ENCODE assay signal across 9 mouse cellular contexts in genomic region chr19:58455061-58455495, GRCm38 (mm10). TPM values are rescaled to one million over a fixed set of nuclear protein-coding genes. Genes with fewer than 3 reads are reported as not detected.
DNase-seq lines count a peak whose midpoint lies in the region; ATAC-seq lines count a peak whose summit lies in the region.
"Had no signal": no experiment of that assay in that cellular context is flagged by ENCODE, and none has a peak within 500 bp of the region (broad histone marks: within the 10 kb centered on the region; RNA-seq: fewer than 3 reads in every experiment).

No protein-coding gene starts in this region.

- peaks cover 71% of the 10 kb centered on the region for H3K27me3 ChIP-seq in embryonic facial prominence, embryonic 14.5 days (replicated peaks; ENCODE audit: control insufficient read depth, insufficient read depth, low read length)
- H3K27me3 ChIP-seq in splenic B cell, adult 2 months (ENCODE audit: control insufficient read depth, insufficient read depth, low read length, poor library complexity, severe bottlenecking) = no peaks in the 10 kb centered on the region

- no peaks in the 10 kb centered on the region for H3K36me3 ChIP-seq in embryonic facial prominence, embryonic 14.5 days (ENCODE audit: control insufficient read depth, insufficient read depth, low read length)
- no peaks in the 10 kb centered on the region for H3K36me3 ChIP-seq in splenic B cell, adult 2 months (ENCODE audit: control insufficient read depth, insufficient read depth, low read length, poor library complexity, severe bottlenecking)

- peak overlapping the region; percentile 63 for H3K9ac ChIP-seq in embryonic facial prominence, embryonic 14.5 days (ENCODE audit: low read depth, low read length)

- WGBS in embryonic facial prominence, embryonic 14.5 days = 0% methylated on average over 21 of the region's 21 CpGs

- no peak for ATAC-seq in embryonic facial prominence, embryonic 14.5 days (ENCODE audit: low read depth)

- DNase-seq in ovary, postnatal 36 days (ENCODE audit: low spot score) = peak; percentile 25
- DNase-seq in ovary, adult 18-20 months (ENCODE audit: low spot score) = no peak
- DNase-seq in embryonic facial prominence, embryonic 14.5 days (ENCODE audit: low spot score) = peak; percentile 45
- DNase-seq in heart, postnatal 4 days = peak; percentile 17
- peak; percentile 13 to 45 for DNase-seq in left cerebral cortex, adult 8-10 months (ENCODE audit: low spot score in 2 of 2)
- peak; percentile 27 to 28 for DNase-seq in lung, postnatal 4 days
- DNase-seq in splenic B cell, adult 2 months (ENCODE audit: low read depth, low spot score) = peak; percentile 39
- DNase-seq in adrenal gland, adult 2 months = no peak

- H3K4me2 ChIP-seq in embryonic facial prominence, embryonic 14.5 days (ENCODE audit: low read depth, low read length) = peak overlapping the region; percentile 91

- peak overlapping the region; percentile 48 for H3K4me3 ChIP-seq in embryonic facial prominence, embryonic 14.5 days (ENCODE audit: low read depth, low read length)

- H3K4me1 ChIP-seq in embryonic facial prominence, embryonic 14.5 days (ENCODE audit: control insufficient read depth, insufficient read depth, low read length) = peaks cover 48% of the 10 kb centered on the region

- H3K9me3 ChIP-seq in embryonic facial prominence, embryonic 14.5 days (ENCODE audit: control insufficient read depth, low read length) = no peaks in the 10 kb centered on the region

- H3K27ac ChIP-seq in embryonic facial prominence, embryonic 14.5 days (replicated peaks; ENCODE audit: low read depth, low read length) = peak overlapping the region; percentile 16; the same call in 1 of the 2 replicates

RNA-seq across cellular contexts. Expression of gene Gfra1, which starts 0.6 kb away (rescaled TPM):
- 22.5 and 25.0 TPM in 2 replicates for polyA plus RNA-seq in embryonic facial prominence, embryonic 14.5 days (2014; fragmentation: Nextera tagmentation; extraction: Ambion mirVana)
- total RNA-seq in heart, postnatal 4 days (2021) = 1 to 10 TPM; 1.1 to 2.0 TPM
- total RNA-seq in left cerebral cortex, adult 8-10 months (2022) = 10 to 100 TPM; 37.6 to 49.5 (median 40.8) TPM
- 1 to 10 TPM; 1.0 to 2.5 TPM for total RNA-seq in adrenal gland, adult 2 months (2021)
- 1.3 and 1.7 TPM in 2 replicates for polyA plus RNA-seq in adrenal gland, adult 2 months (2012; rRNA removed)

RNA-seq across cellular contexts. Expression of gene Ccdc172, which starts 56.7 kb away (rescaled TPM):
- not detected in 2 replicates for polyA plus RNA-seq in embryonic facial prominence, embryonic 14.5 days (2014; fragmentation: Nextera tagmentation; extraction: Ambion mirVana)
- not detected for total RNA-seq in heart, postnatal 4 days (2021)
- not detected for total RNA-seq in left cerebral cortex, adult 8-10 months (2022)
- not detected for total RNA-seq in adrenal gland, adult 2 months (2021)
- polyA plus RNA-seq in adrenal gland, adult 2 months (2012; rRNA removed) = not detected in 2 replicates
- total RNA-seq: hematopoietic stem cell, adult 5-6 weeks had no signal

Comparison
In these comparisons a context has a peak if more than half of its experiments do, and no peak if none do; other contexts are left out.
1. DNase-seq: peak in ovary, postnatal 36 days (single experiment), embryonic facial prominence, embryonic 14.5 days (single experiment), heart, postnatal 4 days (single experiment), left cerebral cortex, adult 8-10 months (2 of 2), lung, postnatal 4 days (2 of 2) and splenic B cell, adult 2 months (single experiment); none in ovary, adult 18-20 months (single experiment) and adrenal gland, adult 2 months (single experiment).
2. RNA of gene Gfra1, which starts 0.6 kb away (total RNA-seq): 37.6 to 49.5 TPM in left cerebral cortex, adult 8-10 months; 1.0 to 2.5 TPM in adrenal gland, adult 2 months and 1.1 to 2.0 TPM in heart, postnatal 4 days; every median in the first group is over 10 times any median in the second.